Mouse (Mus musculus): Measurements from ENCODE around the gene Qsox1. TPM values are rescaled to one million over a fixed set of nuclear protein-coding genes. Genes with fewer than 3 reads are reported as not detected.
A peak's percentile ranks its signal among the peaks of the same experiment; 100 is the strongest.

Qsox1 gene
- polyA plus RNA-seq, 1 experiment from 2014 or later = 31.8 TPM

GRCm38 (mm10) chr1:155798000-155798399 lies 14.7 kb downstream of the Qsox1 start:
- ATAC-seq (ENCODE audit: insufficient read depth) = no peak
- Histone ChIP-seq H3K4me2 (no peak overlapping the region), H3K27ac (replicated peaks) (no peak overlapping the region), H3K36me3 (replicated peaks) (peaks cover 52% of the 10 kb centered on the region), H3K4me3 (replicated peaks) (no peak overlapping the region), H3K4me1 (replicated peaks) (peaks cover 20% of the 10 kb centered on the region), H3K9me3 (replicated peaks) (no peaks in the 10 kb centered on the region), H3K9ac (no peak overlapping the region), H3K27me3 (no peaks in the 10 kb centered on the region)
- 83% methylated on average over 4 of the region's 4 CpGs for WGBS (ENCODE audit: insufficient replicate concordance)

- no peaks in the 10 kb centered on the region for H3K9me3 ChIP-seq (replicated peaks)
- H3K27me3 ChIP-seq = no peaks in the 10 kb centered on the region
- ATAC-seq (ENCODE audit: insufficient read depth) = no peak
- H3K4me1 ChIP-seq (replicated peaks) = peaks cover 20% of the 10 kb centered on the region
- no peak overlapping the region for H3K4me3 ChIP-seq (replicated peaks)
- H3K36me3 ChIP-seq (replicated peaks) = peaks cover 52% of the 10 kb centered on the region
- H3K9ac ChIP-seq = no peak overlapping the region
- H3K27ac ChIP-seq (replicated peaks) = no peak overlapping the region
- WGBS (ENCODE audit: insufficient replicate concordance) = 71% methylated on average over 4 of the region's 4 CpGs
- H3K4me2 ChIP-seq = no peak overlapping the region
Measured at GRCm38 (mm10) chr1:155797425-155797824, 15.3 kb downstream of the Qsox1 start.

- H3K9ac ChIP-seq = no peak overlapping the region
- no peak overlapping the region for H3K4me3 ChIP-seq (replicated peaks)
- no peak overlapping the region for H3K27ac ChIP-seq (replicated peaks)
- H3K4me2 ChIP-seq = no peak overlapping the region
- ATAC-seq (ENCODE audit: insufficient read depth) = no peak
- no peaks in the 10 kb centered on the region for H3K27me3 ChIP-seq
- WGBS (ENCODE audit: insufficient replicate concordance) = 50% methylated on average over 11 of the region's 11 CpGs
- no peaks in the 10 kb centered on the region for H3K9me3 ChIP-seq (replicated peaks)
- H3K36me3 ChIP-seq (replicated peaks) = peaks cover 53% of the 10 kb centered on the region
- peaks cover 20% of the 10 kb centered on the region for H3K4me1 ChIP-seq (replicated peaks)
Measured at GRCm38 (mm10) chr1:155796757-155797405, 15.8 kb downstream of the Qsox1 start.

GRCm38 (mm10) chr1:155795791-155796233 lies 16.9 kb downstream of the Qsox1 start:
- Histone ChIP-seq H3K4me1 (replicated peaks) (peaks cover 20% of the 10 kb centered on the region), H3K4me2 (no peak overlapping the region), H3K9me3 (replicated peaks) (no peaks in the 10 kb centered on the region), H3K4me3 (replicated peaks) (no peak overlapping the region), H3K9ac (no peak overlapping the region), H3K27ac (replicated peaks) (no peak overlapping the region), H3K27me3 (no peaks in the 10 kb centered on the region), H3K36me3 (replicated peaks) (peaks cover 51% of the 10 kb centered on the region)
- ATAC-seq (ENCODE audit: insufficient read depth) = peak; percentile 45; the same call in 1 of the 2 replicates
- 77% methylated on average over 5 of the region's 5 CpGs for WGBS (ENCODE audit: insufficient replicate concordance)

- H3K27me3 ChIP-seq = no peaks in the 10 kb centered on the region
- no peaks in the 10 kb centered on the region for H3K9me3 ChIP-seq (replicated peaks)
- no peak overlapping the region for H3K27ac ChIP-seq (replicated peaks)
- H3K4me1 ChIP-seq (replicated peaks) = peaks cover 20% of the 10 kb centered on the region
- H3K4me2 ChIP-seq = no peak overlapping the region
- no peak overlapping the region for H3K9ac ChIP-seq
- ATAC-seq (ENCODE audit: insufficient read depth) = no peak
- WGBS (ENCODE audit: insufficient replicate concordance) = 65% methylated on average over 6 of the region's 6 CpGs
- no peak overlapping the region for H3K4me3 ChIP-seq (replicated peaks)
- peaks cover 51% of the 10 kb centered on the region for H3K36me3 ChIP-seq (replicated peaks)
Measured at GRCm38 (mm10) chr1:155794855-155795254, 17.8 kb downstream of the Qsox1 start.

GRCm38 (mm10) chr1:155791919-155792318 lies 20.8 kb downstream of the Qsox1 start:
- Histone ChIP-seq H3K27ac (replicated peaks) (no peak overlapping the region), H3K36me3 (replicated peaks) (peaks cover 72% of the 10 kb centered on the region), H3K9me3 (replicated peaks) (no peaks in the 10 kb centered on the region), H3K4me2 (no peak overlapping the region), H3K9ac (no peak overlapping the region), H3K4me3 (replicated peaks) (no peak overlapping the region), H3K27me3 (no peaks in the 10 kb centered on the region), H3K4me1 (replicated peaks) (peaks cover 13% of the 10 kb centered on the region; the same call in 1 of the 2 replicates)
- WGBS (ENCODE audit: insufficient replicate concordance) = 53% methylated on average over 5 of the region's 5 CpGs
- no peak for ATAC-seq (ENCODE audit: insufficient read depth)

GRCm38 (mm10) chr1:155790111-155790974 lies 22.3 kb downstream of the Qsox1 start:
- H3K9ac ChIP-seq = no peak overlapping the region
- no peaks in the 10 kb centered on the region for H3K9me3 ChIP-seq (replicated peaks)
- H3K4me1 ChIP-seq (replicated peaks) = 0 out of 2 replicates have a peak, but pooled peaks cover 6% of the 10 kb centered on the region
- no peak overlapping the region for H3K27ac ChIP-seq (replicated peaks)
- H3K4me3 ChIP-seq (replicated peaks) = no peak overlapping the region
- no peak for ATAC-seq (ENCODE audit: insufficient read depth)
- WGBS (ENCODE audit: insufficient replicate concordance) = 75% methylated on average over 16 of the region's 16 CpGs
- peaks cover 84% of the 10 kb centered on the region for H3K36me3 ChIP-seq (replicated peaks)
- H3K4me2 ChIP-seq = no peak overlapping the region
- no peaks in the 10 kb centered on the region for H3K27me3 ChIP-seq

- no peak overlapping the region for H3K27ac ChIP-seq (replicated peaks)
- H3K4me1 ChIP-seq (replicated peaks) = peaks cover 6% of the 10 kb centered on the region; the same call in 1 of the 2 replicates
- no peaks in the 10 kb centered on the region for H3K9me3 ChIP-seq (replicated peaks)
- WGBS (ENCODE audit: insufficient replicate concordance) = 82% methylated on average over 7 of the region's 7 CpGs
- H3K4me3 ChIP-seq (replicated peaks) = no peak overlapping the region
- H3K9ac ChIP-seq = no peak overlapping the region
- H3K27me3 ChIP-seq = no peaks in the 10 kb centered on the region
- peaks cover 83% of the 10 kb centered on the region for H3K36me3 ChIP-seq (replicated peaks)
- no peak for ATAC-seq (ENCODE audit: insufficient read depth)
- no peak overlapping the region for H3K4me2 ChIP-seq
Measured at GRCm38 (mm10) chr1:155785886-155786285, 26.8 kb downstream of the Qsox1 start.

- 28% methylated on average over 19 of the region's 19 CpGs for WGBS (ENCODE audit: insufficient replicate concordance)
- H3K9me3 ChIP-seq (replicated peaks) = no peaks in the 10 kb centered on the region
- ATAC-seq (ENCODE audit: insufficient read depth) = no peak
- H3K4me3 ChIP-seq (replicated peaks) = no peak overlapping the region
- H3K27me3 ChIP-seq = no peaks in the 10 kb centered on the region
- no peak overlapping the region for H3K9ac ChIP-seq
- H3K36me3 ChIP-seq (replicated peaks) = peaks cover 75% of the 10 kb centered on the region
- no peak overlapping the region for H3K27ac ChIP-seq (replicated peaks)
- H3K4me2 ChIP-seq = no peak overlapping the region
- peaks cover 6% of the 10 kb centered on the region; the same call in 1 of the 2 replicates for H3K4me1 ChIP-seq (replicated peaks)
Measured at GRCm38 (mm10) chr1:155784343-155785205, 28.1 kb downstream of the Qsox1 start.

GRCm38 (mm10) chr1:155782382-155782781 lies 30.3 kb downstream of the Qsox1 start:
- ATAC-seq (ENCODE audit: insufficient read depth) = no peak
- Histone ChIP-seq H3K4me2 (no peak overlapping the region), H3K36me3 (replicated peaks) (peaks cover 60% of the 10 kb centered on the region), H3K9ac (no peak overlapping the region), H3K9me3 (replicated peaks) (no peaks in the 10 kb centered on the region), H3K27me3 (no peaks in the 10 kb centered on the region), H3K27ac (replicated peaks) (no peak overlapping the region), H3K4me3 (replicated peaks) (no peak overlapping the region), H3K4me1 (replicated peaks) (peaks cover 6% of the 10 kb centered on the region; the same call in 1 of the 2 replicates)
- WGBS (ENCODE audit: insufficient replicate concordance) = 58% methylated on average over 5 of the region's 5 CpGs
